Mouse (Mus musculus) kidney, postnatal 14 days (tissue): ENCODE measurements around the gene Iqcf5.

ENCODE experiments used
- DNase-seq: peaks from one replicate; pipeline ENCODE4 v3.0.0; 2022; ENCODE audit warnings: mixed read lengths

The Iqcf5 gene

GRCm38 (mm10) chr9:106514273-106514672 is at the start of gene Iqcf5:
Iqcf5 (plus strand) TSS chr9:106514573.
- DNase-seq = no peak

GRCm38 (mm10) chr9:106464751-106465541 is 49.4 kb upstream of the Iqcf5 start:
- DNase-seq = peak; percentile 74

- DNase-seq = no peak
Measured at GRCm38 (mm10) chr9:106465571-106466200, 48.7 kb upstream of the Iqcf5 start, which contains the start of gene Gpr62. Gpr62 (minus strand) TSS chr9:106465938.

GRCm38 (mm10) chr9:106466721-106467120 is 47.7 kb upstream of the Iqcf5 start:
- DNase-seq = no peak

- no peak for DNase-seq
Measured at GRCm38 (mm10) chr9:106467746-106468145, 46.6 kb upstream of the Iqcf5 start.

DNA sequence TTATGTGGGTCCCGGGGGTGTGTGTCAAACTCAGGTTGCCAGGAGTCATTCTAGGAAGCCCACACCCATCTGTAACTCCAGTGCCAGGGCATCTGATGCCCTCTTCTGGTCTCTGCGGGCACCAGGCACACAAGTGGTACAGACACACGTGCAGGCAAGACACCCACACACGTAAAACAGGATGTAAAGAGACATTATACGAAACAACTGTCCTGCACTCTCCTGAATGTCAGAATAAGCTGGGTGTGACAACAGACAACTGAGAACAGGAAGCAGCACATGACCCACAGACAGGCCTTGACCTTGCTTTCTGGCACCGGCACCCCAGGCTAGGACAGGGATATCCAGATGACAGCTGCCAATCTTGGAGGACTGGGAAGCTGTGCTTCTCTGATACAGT is 45.1 kb upstream of the Iqcf5 start:
- DNase-seq = no peak

DNA sequence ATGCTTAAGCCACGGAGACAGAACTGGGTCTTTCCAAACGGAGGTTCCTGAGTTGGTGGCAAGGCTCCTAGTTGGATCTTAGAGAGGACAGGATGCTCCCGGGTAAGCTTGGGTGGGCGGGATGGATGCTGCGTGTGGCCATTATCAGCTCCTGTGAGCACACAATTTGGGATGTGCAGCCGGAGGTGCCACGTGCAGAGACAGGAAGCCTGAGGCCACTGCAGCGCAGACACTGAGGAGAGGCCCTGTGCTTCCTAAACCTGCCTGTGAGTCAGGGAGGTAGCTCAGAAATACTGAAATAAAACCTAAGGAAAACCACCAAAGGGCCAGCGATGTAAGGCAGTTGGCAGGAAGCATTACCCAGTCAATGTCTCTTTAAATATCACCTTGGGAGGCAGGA is 44.6 kb upstream of the Iqcf5 start:
- DNase-seq = no peak

DNA sequence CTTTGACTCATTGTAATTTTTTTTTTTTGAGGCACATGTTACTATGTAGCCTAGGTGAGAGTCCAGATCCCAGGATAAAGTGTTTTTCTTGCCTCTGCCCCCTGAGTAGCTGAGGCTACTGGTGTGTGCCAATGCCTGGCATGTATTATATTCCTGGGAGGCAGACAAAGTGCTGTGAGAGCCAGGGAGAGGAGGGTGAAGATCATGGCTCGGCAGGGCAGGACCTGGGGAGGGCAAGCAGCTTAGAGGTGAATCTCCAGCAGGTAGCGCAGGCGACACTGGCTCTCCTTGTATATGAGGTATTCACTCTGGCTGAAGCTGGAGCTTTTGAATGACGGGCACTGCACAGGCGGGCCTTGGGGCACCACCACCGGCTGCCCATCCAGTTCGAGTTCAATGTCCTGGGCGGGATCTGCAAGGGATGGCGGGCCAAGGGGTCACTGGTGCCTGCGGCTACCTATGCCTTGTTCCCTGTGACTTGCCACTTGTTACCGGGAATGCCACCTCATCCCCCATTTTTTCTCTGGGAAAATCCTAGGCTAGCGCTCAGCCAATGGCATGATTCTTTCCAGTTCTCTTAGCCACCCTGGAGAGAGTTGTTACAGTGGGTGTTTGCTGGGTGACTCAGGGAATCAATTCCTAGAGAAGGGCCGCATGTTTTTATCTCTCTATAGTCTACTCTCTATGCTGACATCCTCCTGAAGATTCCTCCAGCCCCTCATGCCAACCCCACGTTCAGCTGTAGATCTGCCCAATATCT is 43.2 kb upstream of the Iqcf5 start:
- no peak for DNase-seq

DNA sequence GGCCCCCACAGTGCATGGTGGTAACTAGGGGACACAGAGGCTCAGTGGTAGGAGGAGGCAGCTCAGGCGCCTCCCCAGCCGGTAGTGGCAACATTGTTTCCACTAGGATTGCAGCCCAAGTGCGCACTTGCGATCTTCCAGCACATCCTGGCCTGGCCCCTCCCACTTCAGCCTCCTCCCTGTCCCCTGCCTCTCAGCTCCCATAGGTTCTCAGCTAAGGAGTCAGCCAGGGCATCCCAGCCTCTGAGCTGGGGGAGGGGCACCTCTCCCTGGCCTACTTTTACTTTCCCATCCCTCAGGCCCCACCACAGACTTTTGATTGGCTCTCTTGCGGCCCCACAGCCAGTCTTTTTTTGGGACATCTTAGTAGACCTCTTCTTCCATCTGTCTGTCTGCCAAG is 42.5 kb upstream of the Iqcf5 start:
- DNase-seq = peak; percentile 80

GRCm38 (mm10) chr9:106472321-106472720 is 42.1 kb upstream of the Iqcf5 start:
- DNase-seq = no peak

DNA sequence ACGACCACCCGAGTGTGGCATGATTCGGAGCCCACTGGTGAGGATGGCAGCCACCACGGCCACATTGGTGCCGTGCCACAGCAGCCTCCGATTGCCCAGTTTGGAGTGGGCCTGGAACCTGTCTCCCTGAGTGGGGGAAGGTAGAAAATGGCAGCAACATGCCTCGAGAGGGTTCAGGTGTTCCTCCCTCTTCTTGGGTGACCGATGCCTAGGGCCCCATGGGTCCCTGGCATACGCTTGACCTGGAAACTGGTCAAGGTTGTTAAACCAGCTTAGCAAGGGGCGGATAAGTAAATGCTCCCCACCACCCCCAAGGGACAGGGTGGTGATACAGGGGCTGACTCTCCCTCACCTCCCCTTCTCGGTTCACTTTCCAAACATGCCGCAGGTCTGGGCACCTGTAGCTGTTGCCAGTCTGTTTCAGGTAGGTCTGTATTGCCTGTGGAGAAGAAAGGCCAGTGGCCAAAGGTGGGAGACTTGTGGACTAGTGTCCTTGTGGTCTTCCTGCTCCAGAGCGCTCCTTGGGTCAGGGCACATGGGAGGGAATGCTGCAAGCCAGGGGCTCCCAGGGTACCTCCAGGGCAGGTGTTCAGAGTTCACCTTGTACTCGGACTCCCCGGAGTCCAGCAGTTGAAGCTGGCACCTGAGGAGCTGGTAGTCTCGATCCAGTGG is 41.2 kb upstream of the Iqcf5 start:
- peak; percentile 55 for DNase-seq

- no peak for DNase-seq
Measured at GRCm38 (mm10) chr9:106473753-106474105, 40.6 kb upstream of the Iqcf5 start.

- peak; percentile 76 for DNase-seq
Measured at GRCm38 (mm10) chr9:106474456-106474855, 39.9 kb upstream of the Iqcf5 start.

- peak; percentile 45 for DNase-seq
Measured at GRCm38 (mm10) chr9:106475046-106475445, 39.3 kb upstream of the Iqcf5 start.

GRCm38 (mm10) chr9:106475663-106476001 is 38.7 kb upstream of the Iqcf5 start, which contains the start of gene Rrp9:
Rrp9 (plus strand) TSS chr9:106475963.
- no peak for DNase-seq

GRCm38 (mm10) chr9:106476002-106476923 is 38.1 kb upstream of the Iqcf5 start:
- peak; percentile 53 for DNase-seq

GRCm38 (mm10) chr9:106476924-106477484 is 37.4 kb upstream of the Iqcf5 start, which contains the start of gene Parp3:
Parp3 (minus strand) TSS chr9:106476949.
- DNase-seq = peak; percentile 100

GRCm38 (mm10) chr9:106477649-106478048 is 36.7 kb upstream of the Iqcf5 start:
- no peak for DNase-seq

DNA sequence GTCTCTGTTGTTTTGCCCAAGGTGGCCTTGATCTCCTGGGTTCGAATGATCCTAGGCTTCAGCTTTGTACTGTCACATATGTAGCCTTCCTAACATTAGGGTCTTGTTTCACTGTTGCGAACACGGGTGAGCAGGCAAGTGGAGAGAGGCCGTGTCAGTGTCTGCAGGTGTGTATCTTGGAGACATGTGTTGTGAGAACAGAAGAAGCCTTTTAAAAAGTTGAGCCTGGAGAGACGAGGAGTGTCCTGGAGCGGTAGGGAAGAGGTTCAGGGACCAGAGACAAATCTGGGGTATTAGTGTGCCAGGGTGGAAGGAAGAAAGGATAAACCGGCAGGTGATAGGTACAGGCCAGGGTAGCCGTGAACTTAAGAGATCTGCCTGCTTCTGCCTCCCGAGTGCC is 36.3 kb upstream of the Iqcf5 start:
- DNase-seq = no peak

- no peak for DNase-seq
Measured at GRCm38 (mm10) chr9:106480541-106480940, 33.8 kb upstream of the Iqcf5 start.

DNA sequence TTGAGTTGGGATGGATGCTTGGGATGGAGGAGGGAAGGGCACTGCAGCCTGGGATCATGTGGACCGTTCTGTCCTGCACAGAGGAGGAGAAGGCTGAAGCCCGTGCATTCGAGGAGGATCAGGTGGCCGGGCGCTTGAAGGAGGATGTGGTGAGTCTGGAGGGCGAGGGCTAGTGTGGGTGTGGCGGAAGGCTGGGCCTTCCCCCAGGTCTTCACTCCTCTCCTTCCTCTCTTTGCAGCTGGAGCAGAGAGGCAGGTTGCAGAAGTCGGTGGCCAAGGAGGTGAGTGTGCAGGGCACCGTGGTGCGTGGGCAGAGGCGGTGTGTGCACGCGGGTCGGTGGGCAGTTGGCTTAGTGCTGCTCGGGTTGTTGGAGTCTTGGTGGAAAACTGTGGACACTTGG is 33.3 kb upstream of the Iqcf5 start:
- no peak for DNase-seq

- no peak for DNase-seq
Measured at GRCm38 (mm10) chr9:106481676-106482075, 32.7 kb upstream of the Iqcf5 start.
